Mouse (Mus musculus): ENCODE measurements around the gene Nup214.

Nup214 gene

DNA sequence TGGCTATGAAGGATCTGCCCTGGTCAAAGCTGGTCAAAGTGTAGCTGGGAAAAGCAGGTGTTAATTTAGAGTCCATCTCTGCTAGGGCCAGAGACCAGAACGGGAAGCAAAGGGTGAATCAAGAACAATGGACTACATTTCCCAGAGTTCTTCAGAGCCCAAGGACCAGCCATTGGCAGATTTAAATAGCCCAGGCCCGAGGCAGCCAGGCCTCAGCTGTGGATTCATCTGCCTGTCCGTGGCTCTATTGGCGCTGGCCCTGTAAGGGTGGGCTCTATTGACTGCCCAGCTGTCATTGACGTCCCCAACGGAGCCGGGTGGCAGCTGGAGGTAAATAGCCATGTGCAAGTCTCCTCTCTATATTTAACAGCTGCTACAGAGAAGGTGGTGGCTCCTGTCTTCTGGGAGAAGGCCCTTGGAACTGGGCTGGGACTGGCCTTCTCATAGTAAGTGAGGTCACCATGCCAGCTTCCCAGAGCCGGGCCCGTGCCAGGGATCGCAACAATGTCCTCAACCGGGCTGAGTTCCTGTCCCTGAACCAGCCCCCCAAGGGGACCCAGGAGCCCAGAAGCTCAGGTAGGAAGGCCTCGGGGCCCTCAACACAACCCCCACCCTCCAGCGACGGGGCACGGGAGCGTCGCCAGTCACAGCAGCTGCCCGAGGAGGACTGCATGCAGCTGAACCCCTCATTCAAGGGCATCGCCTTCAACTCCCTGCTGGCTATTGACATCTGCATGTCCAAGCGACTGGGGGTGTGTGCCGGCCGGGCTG lies 121.3 kb downstream of the Nup214 start, which contains the start of gene Plpp7:
TSS of gene Plpp7 (plus strand) at position 178 of the 771 bp plus-strand sequence.
- in situ Hi-C loops (cut with MboI) = no loop called here

DNA sequence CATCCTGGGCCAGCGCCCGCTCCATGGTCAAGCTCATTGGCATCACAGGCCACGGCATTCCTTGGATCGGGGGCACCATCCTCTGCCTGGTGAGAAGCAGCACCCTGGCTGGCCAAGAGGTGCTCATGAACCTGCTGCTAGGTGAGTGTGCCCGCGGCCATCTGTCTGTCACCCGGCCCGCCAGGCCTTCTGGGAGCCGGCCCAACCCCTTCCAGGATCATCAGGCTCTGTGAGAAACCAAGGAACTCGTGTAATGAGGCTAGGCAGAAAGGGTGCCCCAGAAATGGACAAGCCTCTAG lies 121.8 kb downstream of the Nup214 start:
- in situ Hi-C loops (cut with MboI) = no loop called here

DNA sequence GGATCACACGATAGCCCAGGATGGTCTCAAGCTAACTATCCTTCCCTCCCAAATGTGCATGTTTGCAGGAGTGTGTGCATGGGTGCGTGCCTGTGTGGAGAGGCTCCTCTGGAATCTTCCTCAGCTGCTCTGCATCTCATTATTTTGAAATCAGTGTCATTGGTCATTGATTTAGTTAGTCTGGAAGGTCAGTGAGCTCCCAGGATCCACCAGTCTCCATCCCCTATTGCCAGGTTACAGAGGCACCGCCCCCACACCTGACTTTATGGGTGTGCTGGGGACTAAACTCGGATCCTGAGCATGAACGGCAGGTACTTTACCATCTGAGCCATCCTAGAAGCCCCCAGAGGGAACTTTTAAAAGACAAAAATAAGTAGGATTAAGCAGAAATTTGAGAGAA lies 128.7 kb downstream of the Nup214 start:
- in situ Hi-C loops (cut with MboI) = no loop called here

DNA sequence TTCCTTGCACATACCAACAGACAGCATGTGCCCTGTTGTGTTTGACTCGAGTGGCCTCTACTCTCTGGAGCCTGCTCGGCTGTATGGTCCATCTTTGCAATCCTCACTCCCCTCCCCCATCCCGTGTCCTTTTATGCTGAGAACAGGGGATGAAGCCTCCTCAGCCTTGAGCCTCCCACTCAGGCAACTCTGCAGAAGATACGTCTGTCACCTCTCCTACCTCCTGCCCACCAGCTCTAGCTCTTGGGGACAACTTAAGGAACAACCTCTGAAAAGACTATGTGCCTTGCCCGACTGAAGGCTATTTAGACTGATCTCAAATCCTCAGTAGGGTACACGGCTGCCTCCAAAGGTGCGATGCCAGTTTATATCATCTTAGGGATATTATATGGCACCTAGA lies 129.3 kb downstream of the Nup214 start:
- in situ Hi-C loops (cut with MboI) = no loop called here

Data from mature B cell (primary cell).